ENCODE assay signal across 13 mouse cellular contexts in the genomic region with DNA sequence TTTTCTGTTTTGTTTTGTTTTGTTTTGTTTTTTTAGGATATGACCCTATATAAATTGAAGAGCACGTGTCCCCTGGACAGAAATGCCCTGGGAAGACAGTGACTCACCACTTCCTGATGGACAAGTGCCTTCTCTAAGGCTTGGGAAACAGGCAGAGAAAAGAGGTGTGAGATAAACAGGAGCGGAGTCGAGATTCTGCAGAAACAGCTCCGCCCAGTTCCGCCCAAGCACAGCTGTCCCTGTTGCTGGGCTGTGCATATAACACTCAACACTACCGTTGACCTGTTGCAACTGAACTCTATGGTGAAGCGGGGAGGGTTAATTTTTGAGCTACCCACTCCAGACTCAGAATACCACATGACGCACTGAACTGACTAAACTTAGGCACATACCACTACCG.
DNase-seq lines count a peak whose midpoint lies in the region.
"Had no signal": no experiment of that assay in that cellular context is flagged by ENCODE, and none has a peak within 500 bp of the region (broad histone marks: within the 10 kb centered on the region; RNA-seq: fewer than 3 reads in every experiment).

No protein-coding gene starts in this region.

- peak; percentile 20 to 39 for DNase-seq in heart, adult 18-20 months
- no peak for DNase-seq in heart, postnatal 25 days (ENCODE audit: low spot score)
- peak; percentile 18 for DNase-seq in heart, adult 8-10 months (ENCODE audit: low spot score)
- peak; percentile 74 for DNase-seq in liver
- peak; percentile 56 for DNase-seq in lung, postnatal 10 days
- no peak for DNase-seq in thymus, postnatal 36 days
- DNase-seq in adrenal gland, postnatal 4 days (ENCODE audit: low spot score in 2 of 2): no peak
- DNase-seq in kidney, postnatal 25 days: no peak
- DNase-seq: adrenal gland, postnatal 10 days; cerebellum, adult 2 months; gastrocnemius, postnatal 25 days; lung, embryonic 14.5 days; right cerebral cortex, postnatal 4 days had no signal

- intact Hi-C loops in heart, postnatal 25 days (cut with DNase I): no loop called here

Comparison
In these comparisons a context has a peak if more than half of its experiments do, and no peak if none do; other contexts are left out.
1. DNase-seq: peak in heart, adult 18-20 months (2 of 2), heart, adult 8-10 months (single experiment), liver (single experiment) and lung, postnatal 10 days (single experiment); none in heart, postnatal 25 days (single experiment), thymus, postnatal 36 days (0 of 2), adrenal gland, postnatal 4 days (0 of 2) and kidney, postnatal 25 days (0 of 2).